Mouse (Mus musculus) liver, adult 2 months (tissue): ENCODE results near the gene Tas2r140. TPM values are rescaled to one million over a fixed set of nuclear protein-coding genes. Genes with fewer than 3 reads are reported as not detected.

Experiments used
- DNase-seq: peaks from one replicate; pipeline ENCODE4 v3.0.0-alpha.2; 2011; ENCODE audit warnings: low read depth, low spot score; ENCODE audit errors: extremely low read depth
- H3K27ac ChIP-seq: fragments of 200-500 bp; replicated peaks from 2 replicates; pipeline ENCODE4 v1.5.1; 2012; ENCODE audit warnings: low read depth, mild to moderate bottlenecking, control low read depth, inconsistent platforms, low read length; ENCODE audit not compliant: insufficient read depth
- H3K27me3 ChIP-seq: fragments of 200-500 bp; 2 replicates; pipeline ENCODE4 v1.6.1; 2012; ENCODE audit warnings: mild to moderate bottlenecking, moderate library complexity, low read length, inconsistent platforms; ENCODE audit not compliant: control insufficient read depth, insufficient read depth
- H3K36me3 ChIP-seq: fragments of 200-500 bp; 2 replicates; pipeline ENCODE4 v1.6.1; 2012; ENCODE audit warnings: low read length, inconsistent platforms; ENCODE audit not compliant: control insufficient read depth, insufficient read depth
- H3K4me1 ChIP-seq: fragments of 200-500 bp; 2 replicates; pipeline ENCODE4 v1.6.1; 2011; ENCODE audit warnings: low read length; ENCODE audit not compliant: control insufficient read depth, insufficient read depth
- H3K4me3 ChIP-seq: fragments of 200-500 bp; 2 replicates; pipeline ENCODE4 v1.5.1; 2011; ENCODE audit warnings: low read depth, mild to moderate bottlenecking, control low read depth, low read length, moderate library complexity; ENCODE audit not compliant: insufficient read depth
- H3K79me2 ChIP-seq: fragments of 200-500 bp; 2 replicates; pipeline ENCODE4 v1.6.1; 2012; ENCODE audit warnings: inconsistent platforms, mild to moderate bottlenecking, low read length, moderate library complexity; ENCODE audit not compliant: control insufficient read depth, insufficient read depth
- H3K9ac ChIP-seq: fragments of 200-500 bp; 2 replicates; pipeline ENCODE4 v1.6.1; 2012; ENCODE audit warnings: low read depth, mild to moderate bottlenecking, control low read depth, inconsistent platforms, low read length
- CTCF ChIP-seq: fragments of 200-500 bp; IDR thresholded peaks from 2 replicates; pipeline ENCODE4 v1.5.1; 2011; ENCODE audit warnings: low read depth, low read length, control low read depth
- POLR2A ChIP-seq: fragments of 200-500 bp; IDR thresholded peaks from 2 replicates; pipeline ENCODE4 v1.6.1; 2011; ENCODE audit warnings: low read length, control low read depth; ENCODE audit not compliant: insufficient read depth; ENCODE audit errors: extremely low read depth
- WGBS: fragments of 180-500 bp; shearing (Covaris S2); methylation state at CpG from one replicate; pipeline ENCODE4 v1.1.7; 2018; 5-methylcytosine and 5-hydroxymethylcytosine counted together
- polyA plus RNA-seq: library from polyadenylated mRNA; depleted of rRNA; stranded (reverse); fragments of >200 nt; gene quantifications from 2 replicates; pipeline ENCODE4 v1.2.3, GENCODE M21; 2012; rRNA removed
- total RNA-seq: library from RNA; depleted of rRNA; stranded (reverse); fragments of >200 nt; gene quantifications from 2 replicates; pipeline ENCODE4 v1.2.3, GENCODE M21; 2014; rRNA removed

Gene Tas2r140
- total RNA-seq (not detected in 2 replicates), polyA plus RNA-seq (not detected in 2 replicates)

DNA sequence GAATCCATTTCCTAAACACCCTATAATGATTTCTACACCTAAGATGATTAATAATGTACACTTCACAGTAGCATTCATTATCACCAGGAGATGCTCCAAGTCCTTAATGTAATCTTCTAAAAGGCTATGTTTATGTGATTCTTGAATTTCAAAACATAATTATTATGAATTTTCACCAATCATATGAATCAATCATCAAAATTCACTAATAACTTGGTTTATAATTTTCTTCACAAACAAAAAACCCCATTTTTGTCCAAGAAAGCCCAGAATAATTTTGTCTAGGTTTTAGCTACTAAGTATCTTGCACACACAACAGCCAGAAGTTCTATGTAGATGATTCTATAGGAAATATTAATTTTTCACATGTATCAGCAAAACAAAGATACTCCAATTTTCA lies at the start of gene Tas2r140:
TSS of gene Tas2r140 (minus strand) at position 101 of the 400 bp plus-strand sequence.
- no peaks in the 10 kb centered on the region for H3K27me3 ChIP-seq
- H3K4me3 ChIP-seq: no peak within 1 kb of the TSS
- H3K4me1 ChIP-seq: no peaks in the 10 kb centered on the region
- H3K9ac ChIP-seq: no peak within 1 kb of the TSS
- DNase-seq: no peak
- H3K36me3 ChIP-seq: no peaks in the 10 kb centered on the region
- no peak for TF ChIP-seq CTCF
- no peaks in the 10 kb centered on the region for H3K79me2 ChIP-seq
- H3K27ac ChIP-seq: no peak within 1 kb of the TSS

DNA sequence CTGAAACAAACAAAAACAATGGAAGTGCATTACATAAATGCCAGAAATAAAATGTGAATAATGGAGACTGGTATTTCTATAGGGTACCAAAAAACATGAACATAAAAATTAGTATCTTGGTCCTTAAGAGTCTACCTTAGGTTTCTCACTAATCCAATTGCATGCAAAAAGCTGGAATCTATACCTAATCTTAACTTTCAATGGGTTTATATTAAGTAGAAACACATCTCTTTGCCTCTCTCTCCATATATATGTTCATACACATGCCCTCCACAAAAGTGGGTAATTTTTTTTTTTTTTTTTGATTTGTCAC lies 48.9 kb upstream of the Tas2r140 start, which contains the start of gene Smim10l1:
TSS of gene Smim10l1 (plus strand) at position 301 of the 313 bp plus-strand sequence.
- H3K4me3 ChIP-seq: peak within 1 kb of the TSS; percentile 72
- H3K36me3 ChIP-seq: peaks cover 1% of the 10 kb centered on the region; the same call in 1 of the 2 replicates
- peak within 1 kb of the TSS; percentile 90 for H3K27ac ChIP-seq
- H3K79me2 ChIP-seq: peaks cover 3% of the 10 kb centered on the region; the same call in 1 of the 2 replicates
- peaks cover 7% of the 10 kb centered on the region; the same call in 1 of the 2 replicates for H3K4me1 ChIP-seq
- no peak for TF ChIP-seq POLR2A
- TF ChIP-seq CTCF: no peak
- H3K9ac ChIP-seq: peak within 1 kb of the TSS; percentile 98
- H3K27me3 ChIP-seq: no peaks in the 10 kb centered on the region
- no peak for DNase-seq

DNA sequence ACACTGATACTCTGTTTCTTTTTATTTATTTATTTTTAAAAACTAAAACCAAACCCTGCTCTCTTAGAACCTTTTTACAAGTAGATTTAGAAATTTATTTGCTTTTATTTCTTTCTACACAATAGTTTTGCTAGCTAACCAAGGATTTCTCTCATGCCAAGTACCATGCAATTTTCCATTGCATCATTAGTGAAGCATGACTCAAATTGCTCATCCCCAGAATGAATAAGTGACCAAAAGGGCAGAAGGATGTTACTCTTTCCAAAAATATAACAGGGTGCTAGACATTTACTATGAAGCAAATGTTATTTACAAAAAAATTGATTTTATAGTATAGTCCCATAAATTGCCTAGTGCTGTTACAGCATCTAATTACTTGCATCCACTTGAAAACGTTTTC lies 46.8 kb upstream of the Tas2r140 start:
- H3K27ac ChIP-seq: no peak overlapping the region
- H3K4me1 ChIP-seq: peaks cover 7% of the 10 kb centered on the region; the same call in 1 of the 2 replicates
- H3K79me2 ChIP-seq: peaks cover 3% of the 10 kb centered on the region; the same call in 1 of the 2 replicates
- no peak overlapping the region for H3K4me3 ChIP-seq
- H3K9ac ChIP-seq: no peak overlapping the region
- no peaks in the 10 kb centered on the region for H3K36me3 ChIP-seq
- peak; percentile 51 for DNase-seq
- TF ChIP-seq POLR2A: no peak
- TF ChIP-seq CTCF: no peak
- no peaks in the 10 kb centered on the region for H3K27me3 ChIP-seq
- 72% methylated on average over 1 of the region's 1 CpGs for WGBS

DNA sequence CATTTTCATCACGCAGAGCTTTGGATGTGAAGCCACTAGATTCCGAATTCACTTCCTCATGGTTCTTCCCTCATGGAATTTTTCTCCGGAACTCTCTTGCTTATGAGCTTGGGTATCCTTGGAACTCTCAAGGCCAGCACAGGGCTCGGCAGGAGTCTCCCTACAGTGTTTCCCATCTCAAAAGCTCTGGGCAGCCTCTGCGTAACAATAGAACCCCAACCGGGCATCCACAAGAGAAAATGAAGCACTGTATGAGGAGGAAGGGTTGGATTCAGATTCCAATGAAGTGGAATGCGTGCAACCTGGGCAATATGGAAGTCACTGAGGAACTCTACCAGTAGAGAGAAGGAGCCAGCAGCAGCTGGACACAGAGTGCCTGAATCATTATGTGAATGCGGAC lies 36.6 kb upstream of the Tas2r140 start:
- no peak overlapping the region for H3K27ac ChIP-seq
- H3K36me3 ChIP-seq: no peaks in the 10 kb centered on the region
- TF ChIP-seq POLR2A (no peak), CTCF (no peak)
- H3K27me3 ChIP-seq: no peaks in the 10 kb centered on the region
- DNase-seq: no peak
- no peak overlapping the region for H3K9ac ChIP-seq
- no peaks in the 10 kb centered on the region for H3K4me1 ChIP-seq
- no peaks in the 10 kb centered on the region for H3K79me2 ChIP-seq
- 91% methylated on average over 8 of the region's 8 CpGs for WGBS
- no peak overlapping the region for H3K4me3 ChIP-seq

DNA sequence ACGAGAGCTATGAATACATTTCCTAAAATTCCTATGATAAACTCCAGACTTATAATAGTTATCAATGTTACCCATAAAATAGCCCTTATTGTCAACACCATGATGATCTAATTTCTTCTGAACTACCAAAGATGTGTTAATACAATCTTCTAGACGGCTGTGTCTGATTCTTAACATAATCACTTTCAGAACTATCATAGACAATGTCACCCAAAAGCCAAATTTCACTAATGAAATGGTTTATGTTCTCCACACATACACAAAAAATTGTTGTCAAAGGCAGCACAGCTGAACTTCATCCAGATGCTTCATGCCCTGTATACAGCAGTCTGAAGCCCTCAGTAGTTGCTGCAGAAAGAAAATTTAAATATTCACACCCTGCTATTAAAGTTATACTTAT lies 18.6 kb downstream of the Tas2r140 start, which contains the start of gene Tas2r103:
TSS of gene Tas2r103 (minus strand) at position 101 of the 400 bp plus-strand sequence.
- no peaks in the 10 kb centered on the region for H3K36me3 ChIP-seq
- H3K9ac ChIP-seq: no peak within 1 kb of the TSS
- no peaks in the 10 kb centered on the region for H3K27me3 ChIP-seq
- no peak for TF ChIP-seq POLR2A
- TF ChIP-seq CTCF: no peak
- no peak within 1 kb of the TSS for H3K4me3 ChIP-seq
- H3K4me1 ChIP-seq: no peaks in the 10 kb centered on the region
- no peaks in the 10 kb centered on the region for H3K79me2 ChIP-seq
- H3K27ac ChIP-seq: no peak within 1 kb of the TSS
- DNase-seq: no peak
- 72% methylated on average over 2 of the region's 2 CpGs for WGBS

Other genes starting within 250 kb of the Tas2r140 start
- not detected in 2 replicates for gene Tas2r123, start 208.7 kb downstream of the Tas2r140 start, total RNA-seq
- gene Tas2r123, start 208.7 kb downstream of the Tas2r140 start, polyA plus RNA-seq: not detected in 2 replicates
- not detected in 2 replicates for gene Tas2r116, start 200.4 kb downstream of the Tas2r140 start, total RNA-seq
- not detected in 2 replicates for gene Tas2r116, start 200.4 kb downstream of the Tas2r140 start, polyA plus RNA-seq
- gene Tas2r110, start 187.8 kb downstream of the Tas2r140 start, total RNA-seq: not detected in 2 replicates
- gene Tas2r110, start 187.8 kb downstream of the Tas2r140 start, polyA plus RNA-seq: not detected in 2 replicates
- gene Tas2r113, start 162.8 kb downstream of the Tas2r140 start, total RNA-seq: not detected in 2 replicates
- not detected in 2 replicates for gene Tas2r113, start 162.8 kb downstream of the Tas2r140 start, polyA plus RNA-seq
- not detected in 2 replicates for gene Tas2r125, start 146.2 kb downstream of the Tas2r140 start, total RNA-seq
- gene Tas2r125, start 146.2 kb downstream of the Tas2r140 start, polyA plus RNA-seq: not detected in 2 replicates
- not detected in 2 replicates for gene Tas2r129, start 104.7 kb downstream of the Tas2r140 start, total RNA-seq
- not detected in 2 replicates for gene Tas2r129, start 104.7 kb downstream of the Tas2r140 start, polyA plus RNA-seq
- not detected in 2 replicates for gene Tas2r131, start 97.9 kb downstream of the Tas2r140 start, total RNA-seq
- gene Tas2r131, start 97.9 kb downstream of the Tas2r140 start, polyA plus RNA-seq: not detected in 2 replicates
- gene Tas2r109, start 74.9 kb downstream of the Tas2r140 start, total RNA-seq: not detected in 2 replicates
- gene Tas2r109, start 74.9 kb downstream of the Tas2r140 start, polyA plus RNA-seq: not detected in 2 replicates
- not detected in 2 replicates for gene Tas2r103, start 18.7 kb downstream of the Tas2r140 start, total RNA-seq
- gene Tas2r103, start 18.7 kb downstream of the Tas2r140 start, polyA plus RNA-seq: not detected in 2 replicates
- gene Smim10l1, start 49.1 kb upstream of the Tas2r140 start, total RNA-seq: 84.3 and 106 TPM in 2 replicates
- 105 and 130 TPM in 2 replicates for gene Smim10l1, start 49.1 kb upstream of the Tas2r140 start, polyA plus RNA-seq
- gene 5530400C23Rik, start 236.4 kb upstream of the Tas2r140 start, total RNA-seq: not detected in 2 replicates
- not detected in 2 replicates for gene 5530400C23Rik, start 236.4 kb upstream of the Tas2r140 start, polyA plus RNA-seq